Mouse (Mus musculus) lung, postnatal 0 days (tissue): ENCODE measurements around the gene Pibf1.

ENCODE experiments used
- CTCF ChIP-seq: IDR thresholded peaks from 2 replicates; pipeline ENCODE4 v1.5.1; 2016; ENCODE audit warnings: antibody characterized with exemption, mild to moderate bottlenecking
- EP300 ChIP-seq: IDR thresholded peaks from 2 replicates; pipeline ENCODE4 v1.6.1; 2016; ENCODE audit warnings: antibody characterized with exemption, mild to moderate bottlenecking, control low read depth

DNA sequence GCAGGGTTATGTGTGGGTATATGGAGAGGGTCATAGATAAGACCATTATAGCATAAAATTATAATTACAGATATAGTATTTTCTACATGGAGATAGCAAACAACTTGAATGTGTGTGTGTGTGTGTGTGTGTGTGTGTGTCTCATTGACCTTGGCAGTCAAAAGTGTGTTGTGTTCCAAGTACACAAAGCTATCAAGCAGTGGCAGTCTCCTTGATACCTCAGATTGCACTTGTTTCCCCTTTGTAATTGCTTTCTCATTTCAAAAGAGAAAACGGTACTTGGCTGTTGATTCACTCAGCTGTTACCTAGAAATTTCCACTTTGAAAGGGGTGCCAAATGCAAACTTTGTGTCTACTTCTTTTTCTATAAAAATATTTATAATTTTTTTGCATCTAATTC is 28.3 kb downstream of the Pibf1 start:
- TF ChIP-seq CTCF (no peak), EP300 (no peak)
